Mouse (Mus musculus) A20 (cell line): ENCODE results near the gene 5730455P16Rik.
"Not testable (repeated sequence)": the region's sequence is repeated elsewhere in the genome, so short reads cannot be mapped to it uniquely, and the experiment has no call there.

ENCODE experiments used
- DNase-seq: peaks from one replicate; pipeline ENCODE4 v3.0.0-alpha.2; 2011; ENCODE audit warnings: low read depth, low spot score

Gene 5730455P16Rik

GRCm38 (mm10) chr11:80379184-80379583, 1.4 kb upstream of the 5730455P16Rik start:
- not testable (repeated sequence) for DNase-seq

- not testable (repeated sequence) for DNase-seq
Observed at GRCm38 (mm10) chr11:80378452-80379068, 726 bp upstream of the 5730455P16Rik start.

- DNase-seq = peak; percentile 53
Observed at GRCm38 (mm10) chr11:80376651-80377050, 1.2 kb downstream of the 5730455P16Rik start.

GRCm38 (mm10) chr11:80368949-80369348, 8.9 kb downstream of the 5730455P16Rik start:
- no peak for DNase-seq

GRCm38 (mm10) chr11:80354832-80355231, 23.0 kb downstream of the 5730455P16Rik start:
- DNase-seq = peak; percentile 66

GRCm38 (mm10) chr11:80351832-80352430, 25.9 kb downstream of the 5730455P16Rik start:
- DNase-seq = peak; percentile 71

GRCm38 (mm10) chr11:80342482-80342881, 35.4 kb downstream of the 5730455P16Rik start:
- no peak for DNase-seq

- DNase-seq = no peak
Observed at GRCm38 (mm10) chr11:80336351-80336730, 41.5 kb downstream of the 5730455P16Rik start.

GRCm38 (mm10) chr11:80335609-80336350, 42.1 kb downstream of the 5730455P16Rik start:
- peak; percentile 35 for DNase-seq

GRCm38 (mm10) chr11:80332709-80333400, 45.0 kb downstream of the 5730455P16Rik start:
- DNase-seq = no peak

GRCm38 (mm10) chr11:80324636-80325035, 53.2 kb downstream of the 5730455P16Rik start:
- no peak for DNase-seq

GRCm38 (mm10) chr11:80323255-80323654, 54.6 kb downstream of the 5730455P16Rik start:
- no peak for DNase-seq

GRCm38 (mm10) chr11:80315743-80316639, 61.8 kb downstream of the 5730455P16Rik start:
- no peak for DNase-seq

GRCm38 (mm10) chr11:80313944-80314343, 63.9 kb downstream of the 5730455P16Rik start:
- no peak for DNase-seq

- DNase-seq = no peak
Observed at GRCm38 (mm10) chr11:80313462-80313861, 64.4 kb downstream of the 5730455P16Rik start.

GRCm38 (mm10) chr11:80312565-80312964, 65.3 kb downstream of the 5730455P16Rik start:
- DNase-seq = no peak

- DNase-seq = no peak
Observed at GRCm38 (mm10) chr11:80312049-80312448, 65.8 kb downstream of the 5730455P16Rik start.

GRCm38 (mm10) chr11:80311271-80311670, 66.6 kb downstream of the 5730455P16Rik start:
- no peak for DNase-seq
